Mouse (Mus musculus): ENCODE measurements around the gene Churc1.

DNA sequence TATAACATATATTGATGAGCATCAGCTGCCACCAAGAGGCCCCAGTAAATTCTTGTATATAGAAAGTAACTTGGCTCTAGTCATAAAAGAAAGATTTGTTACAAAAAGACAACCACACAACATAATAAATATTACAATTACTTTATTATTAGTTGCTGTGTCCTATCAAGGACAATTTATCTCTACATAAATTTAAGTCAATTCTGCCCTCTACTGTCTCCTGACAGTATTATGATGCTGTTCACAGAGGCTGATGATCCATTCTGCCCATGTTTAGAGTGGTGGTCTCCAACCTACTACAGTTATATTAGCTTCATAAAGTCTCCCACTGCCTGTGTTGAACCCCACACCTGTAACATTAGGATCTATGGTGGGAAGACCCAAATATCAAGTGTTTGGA is 44.8 kb upstream of the Churc1 start:
- TF ChIP-seq CTCF (conservative IDR thresholded peaks at IDR 0.05; ENCODE audit: insufficient read depth, insufficient read length, low read depth, low read length) (no peak), POLR2A (IDR thresholded peaks at IDR 0.05; ENCODE audit: low read depth, low read length) (no peak)

Data from kidney, adult 2 months (tissue).